Mouse (Mus musculus): ENCODE data around the gene Ndrg2.
"Not testable (repeated sequence)": the region's sequence is repeated elsewhere in the genome, so short reads cannot be mapped to it uniquely, and the experiment has no call there.

The Ndrg2 gene

GRCm38 (mm10) chr14:51863603-51864002 lies 50.4 kb downstream of the Ndrg2 start:
- peak in 1 of 2 experiments; percentile 29 for DNase-seq

- not testable (repeated sequence) for DNase-seq
These were observed 58.7 kb downstream of the Ndrg2 start for GRCm38 (mm10) chr14:51855280-51855679.
